Mouse (Mus musculus): Measurements from ENCODE around the gene Mknk2. TPM values are rescaled to one million over a fixed set of nuclear protein-coding genes. Genes with fewer than 3 reads are reported as not detected.
A peak's percentile ranks its signal among the peaks of the same experiment; 100 is the strongest.

The Mknk2 gene
- polyA plus RNA-seq, 1 experiment = 606 TPM

- Histone ChIP-seq H3K36me3 (ENCODE audit: control insufficient read depth, insufficient read depth, low read length) (peaks cover 27% of the 10 kb centered on the region), H3K27ac (ENCODE audit: control insufficient read depth, insufficient read depth, low read length) (peak overlapping the region; percentile 95), H3K4me1 (replicated peaks; ENCODE audit: control insufficient read depth, insufficient read depth, low read length) (peaks cover 71% of the 10 kb centered on the region), H3K4me3 (ENCODE audit: control insufficient read depth, insufficient read depth, low read length) (no peak overlapping the region), H3K27me3 (ENCODE audit: control insufficient read depth, insufficient read depth, low read length) (no peaks in the 10 kb centered on the region)
- DNase-seq = no peak
- TF ChIP-seq POLR2A (IDR thresholded peaks at IDR 0.05; ENCODE audit: control insufficient read depth, extremely low read depth, insufficient read depth, low read length, poor library complexity) (no peak), CTCF (IDR thresholded peaks at IDR 0.05; ENCODE audit: borderline replicate concordance, control insufficient read depth, extremely low read depth, insufficient read depth, low read length, poor library complexity) (no peak)
- 77% methylated on average over 12 of the region's 12 CpGs for WGBS
These were observed 15.6 kb upstream of the Mknk2 start for GRCm38 (mm10) chr10:80693401-80694045.

GRCm38 (mm10) chr10:80692249-80693165 lies 14.6 kb upstream of the Mknk2 start:
- peaks cover 30% of the 10 kb centered on the region for H3K36me3 ChIP-seq (ENCODE audit: control insufficient read depth, insufficient read depth, low read length)
- peaks cover 60% of the 10 kb centered on the region for H3K4me1 ChIP-seq (replicated peaks; ENCODE audit: control insufficient read depth, insufficient read depth, low read length)
- peak overlapping the region; percentile 95 for H3K27ac ChIP-seq (ENCODE audit: control insufficient read depth, insufficient read depth, low read length)
- WGBS = 20% methylated on average over 14 of the region's 14 CpGs
- peak; percentile 54 for DNase-seq
- H3K27me3 ChIP-seq (ENCODE audit: control insufficient read depth, insufficient read depth, low read length) = no peaks in the 10 kb centered on the region
- H3K4me3 ChIP-seq (ENCODE audit: control insufficient read depth, insufficient read depth, low read length) = peak overlapping the region; percentile 26
- TF ChIP-seq CTCF (IDR thresholded peaks at IDR 0.05; ENCODE audit: borderline replicate concordance, control insufficient read depth, extremely low read depth, insufficient read depth, low read length, poor library complexity) (no peak), POLR2A (IDR thresholded peaks at IDR 0.05; ENCODE audit: control insufficient read depth, extremely low read depth, insufficient read depth, low read length, poor library complexity) (no peak)

- peak; percentile 75 for DNase-seq
- H3K27me3 ChIP-seq (ENCODE audit: control insufficient read depth, insufficient read depth, low read length) = no peaks in the 10 kb centered on the region
- peaks cover 34% of the 10 kb centered on the region for H3K4me1 ChIP-seq (replicated peaks; ENCODE audit: control insufficient read depth, insufficient read depth, low read length)
- H3K4me3 ChIP-seq (ENCODE audit: control insufficient read depth, insufficient read depth, low read length) = no peak overlapping the region
- H3K36me3 ChIP-seq (ENCODE audit: control insufficient read depth, insufficient read depth, low read length) = peaks cover 58% of the 10 kb centered on the region
- 62% methylated on average over 5 of the region's 5 CpGs for WGBS
- H3K27ac ChIP-seq (ENCODE audit: control insufficient read depth, insufficient read depth, low read length) = no peak overlapping the region
- TF ChIP-seq POLR2A (IDR thresholded peaks at IDR 0.05; ENCODE audit: control insufficient read depth, extremely low read depth, insufficient read depth, low read length, poor library complexity) (no peak), CTCF (IDR thresholded peaks at IDR 0.05; ENCODE audit: borderline replicate concordance, control insufficient read depth, extremely low read depth, insufficient read depth, low read length, poor library complexity) (peak; percentile 25; the same call in 1 of the 2 replicates)
These were observed 9.9 kb upstream of the Mknk2 start for GRCm38 (mm10) chr10:80687850-80688249.

GRCm38 (mm10) chr10:80686617-80687016 lies 8.7 kb upstream of the Mknk2 start:
- peaks cover 32% of the 10 kb centered on the region for H3K4me1 ChIP-seq (replicated peaks; ENCODE audit: control insufficient read depth, insufficient read depth, low read length)
- no peak overlapping the region for H3K27ac ChIP-seq (ENCODE audit: control insufficient read depth, insufficient read depth, low read length)
- H3K4me3 ChIP-seq (ENCODE audit: control insufficient read depth, insufficient read depth, low read length) = no peak overlapping the region
- TF ChIP-seq CTCF (IDR thresholded peaks at IDR 0.05; ENCODE audit: borderline replicate concordance, control insufficient read depth, extremely low read depth, insufficient read depth, low read length, poor library complexity) = no peak
- TF ChIP-seq POLR2A (IDR thresholded peaks at IDR 0.05; ENCODE audit: control insufficient read depth, extremely low read depth, insufficient read depth, low read length, poor library complexity) = no peak
- WGBS = 82% methylated on average over 3 of the region's 3 CpGs
- H3K27me3 ChIP-seq (ENCODE audit: control insufficient read depth, insufficient read depth, low read length) = no peaks in the 10 kb centered on the region
- H3K36me3 ChIP-seq (ENCODE audit: control insufficient read depth, insufficient read depth, low read length) = peaks cover 58% of the 10 kb centered on the region
- DNase-seq = no peak

- Histone ChIP-seq H3K27ac (ENCODE audit: control insufficient read depth, insufficient read depth, low read length) (no peak overlapping the region), H3K4me3 (ENCODE audit: control insufficient read depth, insufficient read depth, low read length) (no peak overlapping the region), H3K36me3 (ENCODE audit: control insufficient read depth, insufficient read depth, low read length) (peaks cover 45% of the 10 kb centered on the region), H3K4me1 (replicated peaks; ENCODE audit: control insufficient read depth, insufficient read depth, low read length) (peaks cover 36% of the 10 kb centered on the region), H3K27me3 (ENCODE audit: control insufficient read depth, insufficient read depth, low read length) (no peaks in the 10 kb centered on the region)
- 94% methylated on average over 4 of the region's 4 CpGs for WGBS
- DNase-seq = no peak
- TF ChIP-seq POLR2A (IDR thresholded peaks at IDR 0.05; ENCODE audit: control insufficient read depth, extremely low read depth, insufficient read depth, low read length, poor library complexity) = no peak
- no peak for TF ChIP-seq CTCF (IDR thresholded peaks at IDR 0.05; ENCODE audit: borderline replicate concordance, control insufficient read depth, extremely low read depth, insufficient read depth, low read length, poor library complexity)
These were observed 7.1 kb upstream of the Mknk2 start for GRCm38 (mm10) chr10:80684984-80685383.

- Histone ChIP-seq H3K4me1 (replicated peaks; ENCODE audit: control insufficient read depth, insufficient read depth, low read length) (peaks cover 44% of the 10 kb centered on the region), H3K27me3 (ENCODE audit: control insufficient read depth, insufficient read depth, low read length) (no peaks in the 10 kb centered on the region), H3K36me3 (ENCODE audit: control insufficient read depth, insufficient read depth, low read length) (peaks cover 37% of the 10 kb centered on the region), H3K4me3 (ENCODE audit: control insufficient read depth, insufficient read depth, low read length) (no peak overlapping the region), H3K27ac (ENCODE audit: control insufficient read depth, insufficient read depth, low read length) (no peak overlapping the region)
- WGBS = 46% methylated on average over 6 of the region's 6 CpGs
- TF ChIP-seq CTCF (IDR thresholded peaks at IDR 0.05; ENCODE audit: borderline replicate concordance, control insufficient read depth, extremely low read depth, insufficient read depth, low read length, poor library complexity) = peak; percentile 89
- TF ChIP-seq POLR2A (IDR thresholded peaks at IDR 0.05; ENCODE audit: control insufficient read depth, extremely low read depth, insufficient read depth, low read length, poor library complexity) = no peak
- DNase-seq = peak; percentile 88
These were observed 6.3 kb upstream of the Mknk2 start for GRCm38 (mm10) chr10:80684214-80684613.
